Mouse (Mus musculus) CH12.LX (cell line): Measurements from ENCODE around the gene Hsh2d. TPM values are rescaled to one million over a fixed set of nuclear protein-coding genes. Genes with fewer than 3 reads are reported as not detected.

Experiments
- DNase-seq: peaks from one replicate; pipeline ENCODE4 v3.0.0-alpha.2; 2013; ENCODE audit errors: extremely low read depth
- H3K27ac ChIP-seq: 2 replicates; pipeline ENCODE4 v1.5.1; 2012; ENCODE audit warnings: low read depth, mild to moderate bottlenecking, control low read depth, moderate library complexity; ENCODE audit not compliant: insufficient read depth
- H3K27me3 ChIP-seq: replicated peaks from 2 replicates; pipeline ENCODE3; 2012; ENCODE audit warnings: inconsistent platforms
- H3K36me3 ChIP-seq, 2 experiments: replicated peaks in 1 of 2; 2 replicates each; pipeline versions ENCODE3 to v1.6.1; 2012; ENCODE audit warnings: inconsistent platforms in 1 of 2, low read length in 1 of 2, mild to moderate bottlenecking in 1 of 2, mixed read lengths in 1 of 2, moderate library complexity in 1 of 2; ENCODE audit not compliant: control insufficient read depth in 1 of 2, insufficient read depth in 1 of 2
- H3K4me1 ChIP-seq, 2 experiments: 2 replicates each; pipeline ENCODE4 v1.6.1; 2012; ENCODE audit warnings: inconsistent platforms in 1 of 2, moderate library complexity in 1 of 2; ENCODE audit not compliant: insufficient read depth in 2 of 2, control insufficient read depth in 1 of 2
- H3K4me2 ChIP-seq: 2 replicates; pipeline ENCODE4 v1.6.1; 2012; ENCODE audit warnings: low read depth, mild to moderate bottlenecking, control low read depth; ENCODE audit not compliant: poor library complexity, insufficient read depth, severe bottlenecking
- H3K4me3 ChIP-seq, 3 experiments: fragments of 150-350 bp in 1 of 3; sonication (generic) in 1 of 3; replicated peaks in 1 of 3; 2 replicates each; pipeline versions ENCODE3 to v1.5.1; 2011 to 2012; ENCODE audit warnings: low read depth in 2 of 3, low read length in 2 of 3, mild to moderate bottlenecking in 2 of 3, moderate library complexity in 2 of 3, control low read depth in 1 of 3, improper control_type of control experiment in 1 of 3, inconsistent platforms in 1 of 3, mixed read lengths in 1 of 3; ENCODE audit not compliant: poor library complexity in 1 of 3
- H3K79me2 ChIP-seq: replicated peaks from 2 replicates; pipeline ENCODE4 v1.6.1; 2012; ENCODE audit warnings: mild to moderate bottlenecking, moderate library complexity; ENCODE audit not compliant: control insufficient read depth, poor library complexity, insufficient read depth, severe bottlenecking; ENCODE audit errors: extremely low read depth
- H3K9ac ChIP-seq: 2 replicates; pipeline ENCODE4 v1.6.1; 2012; ENCODE audit warnings: low read depth, mild to moderate bottlenecking, control low read depth, moderate library complexity; ENCODE audit not compliant: insufficient read depth
- H3K9me3 ChIP-seq: replicated peaks from 2 replicates; pipeline ENCODE3; 2012; ENCODE audit warnings: low read length, inconsistent platforms, mixed read lengths
- CHD2 ChIP-seq: IDR thresholded peaks from 2 replicates; pipeline ENCODE4 v1.6.1; 2011; ENCODE audit warnings: low read length, improper control_type of control experiment
- ETS1 ChIP-seq: conservative IDR thresholded peaks from 2 replicates; pipeline ENCODE4 v1.6.1; 2012; ENCODE audit warnings: low read depth, mild to moderate bottlenecking, inconsistent platforms, low read length, improper control_type of control experiment, moderate library complexity
- GABPA ChIP-seq: IDR thresholded peaks from 2 replicates; pipeline ENCODE4 v1.6.1; 2012; ENCODE audit warnings: low read depth, low read length, improper control_type of control experiment, inconsistent platforms; ENCODE audit not compliant: insufficient replicate concordance
- HCFC1 ChIP-seq: IDR thresholded peaks from 2 replicates; pipeline ENCODE4 v1.6.1; 2012; ENCODE audit warnings: low read depth, mild to moderate bottlenecking, inconsistent platforms, low read length, improper control_type of control experiment
- JUN ChIP-seq: IDR thresholded peaks from 2 replicates; pipeline ENCODE4 v1.6.1; 2011; ENCODE audit warnings: low read depth, mild to moderate bottlenecking, low read length, improper control_type of control experiment, moderate library complexity; ENCODE audit not compliant: insufficient read depth
- KAT2A ChIP-seq: IDR thresholded peaks from 2 replicates; pipeline ENCODE4 v1.6.1; 2012; ENCODE audit warnings: low read length, improper control_type of control experiment, inconsistent platforms; ENCODE audit not compliant: insufficient replicate concordance
- MAFK ChIP-seq: IDR thresholded peaks from 2 replicates; pipeline ENCODE4 v1.6.1; 2011; ENCODE audit warnings: low read length, improper control_type of control experiment; ENCODE audit not compliant: insufficient replicate concordance
- MAX ChIP-seq: IDR thresholded peaks from 2 replicates; pipeline ENCODE4 v1.6.1; 2011; ENCODE audit warnings: low read length, improper control_type of control experiment
- POLR2AphosphoS2 ChIP-seq: IDR thresholded peaks from 2 replicates; pipeline ENCODE4 v1.6.1; 2011; ENCODE audit warnings: low read depth, low read length, improper control_type of control experiment
- RAD21 ChIP-seq: IDR thresholded peaks from 2 replicates; pipeline ENCODE4 v1.6.1; 2011; ENCODE audit warnings: low read depth, mild to moderate bottlenecking, low read length, improper control_type of control experiment, moderate library complexity
- RCOR1 ChIP-seq: conservative IDR thresholded peaks from 2 replicates; pipeline ENCODE4 v1.6.1; 2012; ENCODE audit warnings: low read depth, mild to moderate bottlenecking, inconsistent platforms, low read length, improper control_type of control experiment
- SMC3 ChIP-seq: IDR thresholded peaks from 2 replicates; pipeline ENCODE4 v1.6.1; 2011; ENCODE audit warnings: low read depth, low read length, improper control_type of control experiment
- TBP ChIP-seq: conservative IDR thresholded peaks from 2 replicates; pipeline ENCODE4 v1.6.1; 2011; ENCODE audit warnings: low read depth, low read length, improper control_type of control experiment
- TCF12 ChIP-seq: IDR thresholded peaks from 2 replicates; pipeline ENCODE4 v1.6.1; 2014; ENCODE audit warnings: low read depth, mild to moderate bottlenecking, inconsistent platforms, low read length, improper control_type of control experiment
- UBTF ChIP-seq: IDR thresholded peaks from 2 replicates; pipeline ENCODE4 v1.6.1; 2012; ENCODE audit warnings: low read depth, mild to moderate bottlenecking, inconsistent platforms, low read length, improper control_type of control experiment, moderate library complexity
- USF2 ChIP-seq: conservative IDR thresholded peaks from 2 replicates; pipeline ENCODE4 v1.6.1; 2011; ENCODE audit warnings: low read depth, low read length, improper control_type of control experiment
- dilution Hi-C: fragments of 300-500 bp; cut with MboI; formaldehyde crosslinking; loops from 2 replicates; pipeline ENCODE4 v1.14.3; 2020; ENCODE audit warnings: low sequenced_read_pairs; ENCODE audit not compliant: extremely low pct_unique_long_range_greater_than_20kb, extremely low pct_ligation_motif_present
- in situ Hi-C: fragments of 300-500 bp; cut with MboI; formaldehyde crosslinking; loops from 3 replicates; pipeline ENCODE4 v1.14.3; 2019; ENCODE audit warnings: low sequenced_read_pairs, low pct_ligation_motif_present, low pct_unique_long_range_greater_than_20kb, mixed read lengths
- polyA plus RNA-seq: library from polyadenylated mRNA; unstranded; fragments of >175 nt; gene quantifications from 2 replicates; pipeline ENCODE4 v1.2.1, GENCODE M21; 2012; ENCODE audit warnings: low read depth; ENCODE audit not compliant: insufficient read length
- total RNA-seq, 2 experiments: library from RNA; depleted of rRNA; stranded (reverse); fragments of 300-350 nt in 1 of 2; fragments of >200 nt in 1 of 2; gene quantifications; 2 replicates each; pipeline ENCODE4 v1.2.3; 2012 to 2014

The Hsh2d gene
- total and polyA plus RNA-seq, 3 experiments = 17.9 to 25.1 (median 24.1) TPM

GRCm38 (mm10) chr8:72151418-72152078, 37.9 kb upstream of the Hsh2d start:
- DNase-seq = no peak
- Histone ChIP-seq H3K4me1 (peaks cover 0 to 46% of the 10 kb centered on the region in 2 experiments; a peak in 2 of 4 replicates), H3K36me3 (peaks cover 51 to 73% of the 10 kb centered on the region in 2 experiments), H3K9me3 (no peaks in the 10 kb centered on the region), H3K4me3 (no peak overlapping the region), H3K27me3 (no peaks in the 10 kb centered on the region), H3K79me2 (peaks cover 14% of the 10 kb centered on the region), H3K9ac (no peak overlapping the region), H3K4me2 (no peak overlapping the region), H3K27ac (no peak overlapping the region; the same call in 1 of the 2 replicates)
- TF ChIP-seq POLR2AphosphoS2 (no peak), ETS1 (no peak), MAX (no peak), SMC3 (no peak), HCFC1 (no peak), CHD2 (no peak), GABPA (no peak), TCF12 (no peak), MAFK (no peak), RCOR1 (no peak), RAD21 (no peak), UBTF (no peak), TBP (no peak), USF2 (no peak), KAT2A (no peak)
- in situ Hi-C loops = no loop called here
- dilution Hi-C loops = no loop called here

GRCm38 (mm10) chr8:72153382-72153781, 36.1 kb upstream of the Hsh2d start:
- dilution Hi-C loops = no loop called here
- H3K36me3 ChIP-seq = peaks cover 35 to 66% of the 10 kb centered on the region in 2 experiments
- TF ChIP-seq UBTF = no peak
- TF ChIP-seq USF2 = no peak
- TF ChIP-seq JUN = no peak
- TF ChIP-seq, all 38 proteins: peak for 0

More at GRCm38 (mm10) chr8:72153382-72153781, 36.1 kb upstream of the Hsh2d start:
- DNase-seq = no peak
- in situ Hi-C loops = no loop called here
- Histone ChIP-seq H3K4me1 (peaks cover 0 to 37% of the 10 kb centered on the region in 2 experiments; a peak in 2 of 4 replicates), H3K9me3 (no peaks in the 10 kb centered on the region), H3K4me3 (no peak overlapping the region), H3K27me3 (no peaks in the 10 kb centered on the region), H3K4me2 (no peak overlapping the region), H3K79me2 (peaks cover 27% of the 10 kb centered on the region), H3K27ac (no peak overlapping the region), H3K9ac (no peak overlapping the region)
